Mouse (Mus musculus): ENCODE data around the gene Mllt3. TPM values are rescaled to one million over a fixed set of nuclear protein-coding genes. Genes with fewer than 3 reads are reported as not detected.
A peak's percentile ranks its signal among the peaks of the same experiment; 100 is the strongest.

Gene Mllt3
- polyA plus RNA-seq, 1 experiment from 2014 or later = 67.6 TPM

- H3K9ac ChIP-seq (ENCODE audit: low read depth, low read length) = no peak overlapping the region
- 2% methylated on average over 18 of the region's 18 CpGs for WGBS (ENCODE audit: insufficient replicate concordance)
Observed at GRCm38 (mm10) chr4:88034387-88035157, 1.4 kb upstream of the Mllt3 start.

DNA sequence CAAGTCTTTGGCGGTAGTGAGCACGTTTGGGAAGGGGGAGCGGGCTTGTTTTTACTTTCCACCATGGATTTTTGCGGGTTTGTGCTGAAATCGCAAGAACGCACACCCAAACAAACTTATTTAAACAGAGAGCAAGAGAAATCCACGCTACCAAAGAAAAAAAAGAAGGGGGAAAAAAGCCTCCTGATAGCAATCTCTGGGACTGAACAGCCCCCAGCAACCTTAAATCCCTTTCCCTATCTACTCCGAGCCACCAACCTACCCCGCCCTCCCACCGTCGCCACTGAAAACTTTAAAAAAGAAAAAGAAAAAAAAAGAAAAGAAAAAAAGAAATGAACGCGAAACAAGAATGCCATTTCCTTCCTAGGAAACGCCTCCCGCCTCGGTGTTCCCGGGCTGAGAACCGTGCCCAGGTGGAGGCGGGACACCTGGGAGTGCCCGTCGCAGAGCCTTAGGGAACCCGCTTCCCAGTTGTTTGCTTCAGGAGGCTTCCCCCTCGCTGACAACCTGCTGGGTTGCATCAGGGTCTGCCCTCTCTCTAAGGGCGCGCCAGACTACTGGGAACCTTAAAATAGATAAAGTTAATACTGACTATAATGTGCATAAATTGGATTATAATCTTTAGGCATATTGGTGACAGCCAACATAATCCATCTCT lies 694 bp upstream of the Mllt3 start:
- ATAC-seq (replicated peaks; ENCODE audit: insufficient number of reproducible peaks, low FRiP score, low TSS enrichment) = no peak
- Histone ChIP-seq H3K4me2 (peak overlapping the region; percentile 95), H3K36me3 (ENCODE audit: control insufficient read depth, insufficient read depth, low read length) (peaks cover 2% of the 10 kb centered on the region; the same call in 1 of the 2 replicates), H3K4me3 (ENCODE audit: low read depth, low read length) (peak overlapping the region; percentile 90), H3K4me1 (ENCODE audit: control insufficient read depth, insufficient read depth, low read length) (peaks cover 6% of the 10 kb centered on the region), H3K27me3 (ENCODE audit: control insufficient read depth, insufficient read depth, low read length) (no peaks in the 10 kb centered on the region), H3K9me3 (replicated peaks; ENCODE audit: control insufficient read depth, low read length) (no peaks in the 10 kb centered on the region), H3K9ac (ENCODE audit: low read depth, low read length) (peak overlapping the region; percentile 88), H3K27ac (ENCODE audit: low read depth, low read length) (peak overlapping the region; percentile 96; the same call in 1 of the 2 replicates)
- WGBS (ENCODE audit: insufficient replicate concordance) = under 1% methylated on average over 25 of the region's 25 CpGs

More at GRCm38 (mm10) chr4:88034387-88035157, 1.4 kb upstream of the Mllt3 start:
- no peak for ATAC-seq (replicated peaks; ENCODE audit: insufficient number of reproducible peaks, low FRiP score, low TSS enrichment)
- peak overlapping the region; percentile 90 for H3K4me3 ChIP-seq (ENCODE audit: low read depth, low read length)
- peaks cover 6% of the 10 kb centered on the region for H3K4me1 ChIP-seq (ENCODE audit: control insufficient read depth, insufficient read depth, low read length)
- no peaks in the 10 kb centered on the region for H3K27me3 ChIP-seq (ENCODE audit: control insufficient read depth, insufficient read depth, low read length)
- no peak overlapping the region for H3K27ac ChIP-seq (ENCODE audit: low read depth, low read length)
- H3K9me3 ChIP-seq (replicated peaks; ENCODE audit: control insufficient read depth, low read length) = no peaks in the 10 kb centered on the region
- peaks cover under 1% of the 10 kb centered on the region; the same call in 1 of the 2 replicates for H3K36me3 ChIP-seq (ENCODE audit: control insufficient read depth, insufficient read depth, low read length)
- H3K4me2 ChIP-seq = peak overlapping the region; percentile 95

GRCm38 (mm10) chr4:88032151-88033098 lies 739 bp downstream of the Mllt3 start:
- Histone ChIP-seq H3K4me3 (ENCODE audit: low read depth, low read length) (peak overlapping the region; percentile 90), H3K9me3 (replicated peaks; ENCODE audit: control insufficient read depth, low read length) (no peaks in the 10 kb centered on the region), H3K9ac (ENCODE audit: low read depth, low read length) (peak overlapping the region; percentile 88), H3K4me2 (peak overlapping the region; percentile 95), H3K36me3 (ENCODE audit: control insufficient read depth, insufficient read depth, low read length) (peaks cover 2% of the 10 kb centered on the region; the same call in 1 of the 2 replicates), H3K27me3 (ENCODE audit: control insufficient read depth, insufficient read depth, low read length) (no peaks in the 10 kb centered on the region), H3K4me1 (ENCODE audit: control insufficient read depth, insufficient read depth, low read length) (peaks cover 9% of the 10 kb centered on the region), H3K27ac (ENCODE audit: low read depth, low read length) (peak overlapping the region; percentile 96)
- ATAC-seq (replicated peaks; ENCODE audit: insufficient number of reproducible peaks, low FRiP score, low TSS enrichment) = peak; percentile 71
- under 1% methylated on average over 68 of the region's 100 CpGs for WGBS (ENCODE audit: insufficient replicate concordance)

DNA sequence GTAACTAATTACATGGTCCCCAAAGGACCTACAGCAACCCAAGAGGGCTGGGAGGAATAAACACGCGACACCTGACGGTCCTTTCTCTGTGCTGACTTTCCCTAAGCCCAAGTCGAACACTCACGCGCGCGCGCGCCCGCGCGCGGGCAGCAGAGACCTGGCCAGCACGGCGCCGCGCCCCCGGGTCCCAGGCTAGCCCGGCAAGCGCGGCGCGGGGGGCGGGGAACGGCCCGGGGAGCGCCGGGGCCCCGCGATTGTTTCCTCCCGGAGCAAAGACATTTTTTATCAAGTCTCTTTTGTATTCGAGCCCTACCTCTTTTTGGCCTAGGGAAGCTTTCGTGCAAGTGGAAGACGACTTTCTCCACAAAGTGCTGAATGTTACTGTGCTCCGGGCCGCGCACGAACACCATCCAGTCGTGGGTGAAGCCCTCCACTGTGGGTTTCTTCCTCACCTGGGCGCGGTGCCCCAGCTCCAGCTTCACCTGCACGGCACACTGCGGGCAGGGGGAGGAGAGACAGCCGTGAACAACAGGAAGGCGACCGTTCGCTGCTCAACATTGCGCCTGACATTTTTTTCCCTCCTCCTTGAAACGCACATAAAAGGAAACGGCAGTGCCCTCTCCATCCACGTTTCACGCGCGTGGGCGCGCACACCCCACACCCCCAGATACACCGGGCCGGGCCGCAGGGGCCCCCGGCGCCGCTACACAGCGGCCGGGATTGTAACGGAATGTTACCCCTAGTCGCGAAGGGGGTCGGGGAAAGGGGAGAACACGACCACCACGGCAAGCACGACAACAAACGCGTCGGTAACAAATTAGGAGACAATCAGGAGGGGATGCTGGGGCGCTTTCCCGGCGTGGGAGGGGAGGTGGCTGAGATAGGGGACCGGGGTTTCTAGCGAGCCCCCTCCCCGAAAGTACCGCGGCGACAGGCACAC lies 1.7 kb downstream of the Mllt3 start:
- peak overlapping the region; percentile 88 for H3K9ac ChIP-seq (ENCODE audit: low read depth, low read length)
- under 1% methylated on average over 84 of the region's 84 CpGs for WGBS (ENCODE audit: insufficient replicate concordance)

DNA sequence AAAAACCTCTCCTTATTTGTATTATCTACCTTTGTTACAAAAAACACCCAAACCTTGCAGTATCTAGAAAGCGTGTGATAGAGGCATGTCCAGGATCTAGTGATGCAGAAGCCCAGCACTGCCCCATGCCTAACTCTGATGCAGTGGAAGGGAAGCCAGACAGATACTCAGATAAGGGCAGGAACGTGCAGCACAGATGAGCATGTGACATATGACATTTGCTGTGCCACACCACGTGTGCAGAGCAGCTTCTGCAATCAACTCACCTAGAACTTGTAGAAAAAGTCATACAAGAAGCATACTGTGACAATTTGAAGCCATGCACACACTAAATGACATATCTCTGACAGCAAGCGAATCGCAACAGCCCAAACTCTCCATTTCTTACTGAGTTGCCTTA lies 9.6 kb downstream of the Mllt3 start:
- ATAC-seq (replicated peaks; ENCODE audit: insufficient number of reproducible peaks, low FRiP score, low TSS enrichment) = no peak
- 70% methylated on average over 5 of the region's 5 CpGs for WGBS (ENCODE audit: insufficient replicate concordance)
- Histone ChIP-seq H3K4me1 (ENCODE audit: control insufficient read depth, insufficient read depth, low read length) (peaks cover 3% of the 10 kb centered on the region; the same call in 1 of the 2 replicates), H3K27ac (ENCODE audit: low read depth, low read length) (no peak overlapping the region), H3K4me2 (no peak overlapping the region), H3K27me3 (ENCODE audit: control insufficient read depth, insufficient read depth, low read length) (no peaks in the 10 kb centered on the region), H3K36me3 (ENCODE audit: control insufficient read depth, insufficient read depth, low read length) (peaks cover 10% of the 10 kb centered on the region; the same call in 1 of the 2 replicates), H3K9ac (ENCODE audit: low read depth, low read length) (no peak overlapping the region), H3K9me3 (replicated peaks; ENCODE audit: control insufficient read depth, low read length) (no peaks in the 10 kb centered on the region), H3K4me3 (ENCODE audit: low read depth, low read length) (no peak overlapping the region)

More for the DNA sequence above, 1.7 kb downstream of the Mllt3 start:
- Histone ChIP-seq H3K4me3 (ENCODE audit: low read depth, low read length) (peak overlapping the region; percentile 90), H3K9me3 (replicated peaks; ENCODE audit: control insufficient read depth, low read length) (no peaks in the 10 kb centered on the region), H3K27me3 (ENCODE audit: control insufficient read depth, insufficient read depth, low read length) (no peaks in the 10 kb centered on the region), H3K4me1 (ENCODE audit: control insufficient read depth, insufficient read depth, low read length) (peaks cover 9% of the 10 kb centered on the region), H3K4me2 (peak overlapping the region; percentile 95), H3K27ac (ENCODE audit: low read depth, low read length) (peak overlapping the region; percentile 96), H3K36me3 (ENCODE audit: control insufficient read depth, insufficient read depth, low read length) (peaks cover 5% of the 10 kb centered on the region; the same call in 1 of the 2 replicates)
- no peak for ATAC-seq (replicated peaks; ENCODE audit: insufficient number of reproducible peaks, low FRiP score, low TSS enrichment)

GRCm38 (mm10) chr4:88022623-88023022 lies 10.5 kb downstream of the Mllt3 start:
- no peaks in the 10 kb centered on the region for H3K4me1 ChIP-seq (ENCODE audit: control insufficient read depth, insufficient read depth, low read length)
- H3K27me3 ChIP-seq (ENCODE audit: control insufficient read depth, insufficient read depth, low read length) = no peaks in the 10 kb centered on the region
- no peak overlapping the region for H3K27ac ChIP-seq (ENCODE audit: low read depth, low read length)
- no peak overlapping the region for H3K4me3 ChIP-seq (ENCODE audit: low read depth, low read length)
- WGBS (ENCODE audit: insufficient replicate concordance) = 9% methylated on average over 1 of the region's 1 CpGs
- no peaks in the 10 kb centered on the region for H3K9me3 ChIP-seq (replicated peaks; ENCODE audit: control insufficient read depth, low read length)
- peaks cover 10% of the 10 kb centered on the region; the same call in 1 of the 2 replicates for H3K36me3 ChIP-seq (ENCODE audit: control insufficient read depth, insufficient read depth, low read length)
- H3K4me2 ChIP-seq = no peak overlapping the region
- no peak for ATAC-seq (replicated peaks; ENCODE audit: insufficient number of reproducible peaks, low FRiP score, low TSS enrichment)
- H3K9ac ChIP-seq (ENCODE audit: low read depth, low read length) = no peak overlapping the region

DNA sequence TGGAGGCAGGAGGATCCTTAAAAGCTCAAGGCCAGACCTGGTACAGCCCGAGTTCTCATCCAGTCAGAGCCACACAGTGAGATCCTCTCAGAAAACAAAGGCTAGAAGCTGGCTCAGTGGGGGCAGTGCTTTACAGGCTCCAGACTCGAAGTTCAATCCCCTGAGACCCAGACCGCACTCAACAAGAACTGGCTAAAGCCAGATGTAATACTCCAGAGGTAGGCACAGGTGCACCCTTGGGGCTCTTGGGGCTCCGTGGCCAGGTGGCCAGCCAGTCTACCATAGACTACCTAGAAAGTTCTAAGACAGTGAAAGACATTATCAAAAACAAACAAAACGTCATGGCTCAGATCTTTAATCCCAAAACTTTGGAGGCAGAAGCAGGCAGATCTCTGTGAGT lies 12.7 kb downstream of the Mllt3 start:
- H3K4me1 ChIP-seq (ENCODE audit: control insufficient read depth, insufficient read depth, low read length) = peaks cover 8% of the 10 kb centered on the region; the same call in 1 of the 2 replicates
- H3K4me2 ChIP-seq = no peak overlapping the region
- peaks cover 3% of the 10 kb centered on the region; the same call in 1 of the 2 replicates for H3K36me3 ChIP-seq (ENCODE audit: control insufficient read depth, insufficient read depth, low read length)
- no peak overlapping the region for H3K9ac ChIP-seq (ENCODE audit: low read depth, low read length)
- no peak overlapping the region for H3K27ac ChIP-seq (ENCODE audit: low read depth, low read length)
- 75% methylated on average over 5 of the region's 5 CpGs for WGBS (ENCODE audit: insufficient replicate concordance)
- H3K9me3 ChIP-seq (replicated peaks; ENCODE audit: control insufficient read depth, low read length) = no peaks in the 10 kb centered on the region
- no peak for ATAC-seq (replicated peaks; ENCODE audit: insufficient number of reproducible peaks, low FRiP score, low TSS enrichment)
- H3K27me3 ChIP-seq (ENCODE audit: control insufficient read depth, insufficient read depth, low read length) = no peaks in the 10 kb centered on the region
- H3K4me3 ChIP-seq (ENCODE audit: low read depth, low read length) = no peak overlapping the region
